Mouse (Mus musculus) MEL (cell line): ENCODE data around the gene Cables2. TPM values are rescaled to one million over a fixed set of nuclear protein-coding genes. Genes with fewer than 3 reads are reported as not detected.

Experiments used
- DNase-seq: peaks from one replicate; pipeline ENCODE4 v3.0.0; 2011; ENCODE audit warnings: low read depth, low spot score
- H3K27ac ChIP-seq: 2 replicates; pipeline ENCODE4 v1.5.1; 2012; ENCODE audit warnings: low read depth, mild to moderate bottlenecking, control low read depth, low read length, moderate library complexity; ENCODE audit not compliant: control insufficient read depth
- H3K27me3 ChIP-seq, 2 experiments: fragments of 150-350 bp in 1 of 2; sonication (generic) in 1 of 2; 2 replicates each; pipeline ENCODE4 v1.6.1; 2012; ENCODE audit warnings: low read length in 2 of 2, mild to moderate bottlenecking in 2 of 2, improper control_type of control experiment in 1 of 2, moderate library complexity in 1 of 2; ENCODE audit not compliant: insufficient read depth in 2 of 2, control insufficient read depth in 1 of 2
- H3K36me3 ChIP-seq, 2 experiments: 2 replicates each; pipeline ENCODE4 v1.6.1; 2012 to 2014; ENCODE audit warnings: low read length in 2 of 2, improper control_type of control experiment in 1 of 2, inconsistent platforms in 1 of 2, mild to moderate bottlenecking in 1 of 2; ENCODE audit not compliant: insufficient read depth in 2 of 2, control insufficient read depth in 1 of 2
- H3K4me1 ChIP-seq, 2 experiments: fragments of 150-350 bp in 1 of 2; sonication (generic) in 1 of 2; 2 replicates each; pipeline ENCODE4 v1.6.1; 2012; ENCODE audit warnings: low read length in 2 of 2, improper control_type of control experiment in 1 of 2, mild to moderate bottlenecking in 1 of 2; ENCODE audit not compliant: insufficient read depth in 2 of 2, control insufficient read depth in 1 of 2
- H3K4me3 ChIP-seq, 2 experiments: fragments of 150-350 bp in 1 of 2; sonication (generic) in 1 of 2; 2 replicates each; pipeline ENCODE4 v1.5.1; 2012; ENCODE audit warnings: low read depth in 2 of 2, low read length in 2 of 2, mild to moderate bottlenecking in 2 of 2, moderate library complexity in 2 of 2, control low read depth in 1 of 2, improper control_type of control experiment in 1 of 2; ENCODE audit not compliant: control insufficient read depth in 1 of 2, insufficient read depth in 1 of 2
- H3K79me2 ChIP-seq: 2 replicates; pipeline ENCODE4 v1.6.1; 2012; ENCODE audit warnings: mild to moderate bottlenecking, low read length, moderate library complexity; ENCODE audit not compliant: control insufficient read depth, poor library complexity, insufficient read depth
- H3K9ac ChIP-seq: 2 replicates; pipeline ENCODE4 v1.6.1; 2012; ENCODE audit warnings: low read depth, mild to moderate bottlenecking, control low read depth, low read length, moderate library complexity; ENCODE audit not compliant: control insufficient read depth, poor library complexity, severe bottlenecking
- H3K9me3 ChIP-seq: fragments of 150-350 bp; sonication (generic); replicated peaks from 2 replicates; pipeline ENCODE4 v1.6.1; 2012; ENCODE audit warnings: mild to moderate bottlenecking, low read length, improper control_type of control experiment, moderate library complexity; ENCODE audit not compliant: insufficient read depth
- CHD1 ChIP-seq: IDR thresholded peaks from 2 replicates; pipeline ENCODE4 v1.6.1; 2012; ENCODE audit warnings: low read depth, mild to moderate bottlenecking, inconsistent platforms, low read length, improper control_type of control experiment
- E2F4 ChIP-seq: IDR thresholded peaks from 2 replicates; pipeline ENCODE4 v1.6.1; 2011; ENCODE audit warnings: low read depth, low read length, improper control_type of control experiment, borderline replicate concordance
- ELF1 ChIP-seq: IDR thresholded peaks from 2 replicates; pipeline ENCODE4 v1.6.1; 2014; ENCODE audit warnings: low read depth, mild to moderate bottlenecking, inconsistent platforms, low read length, improper control_type of control experiment, moderate library complexity
- GABPA ChIP-seq: IDR thresholded peaks from 2 replicates; pipeline ENCODE4 v1.6.1; 2012; ENCODE audit warnings: low read depth, mild to moderate bottlenecking, inconsistent platforms, low read length, improper control_type of control experiment, moderate library complexity
- HCFC1 ChIP-seq: IDR thresholded peaks from 2 replicates; pipeline ENCODE4 v1.6.1; 2012; ENCODE audit warnings: low read depth, mild to moderate bottlenecking, inconsistent platforms, low read length, improper control_type of control experiment, moderate library complexity
- KAT2A ChIP-seq: conservative IDR thresholded peaks from 2 replicates; pipeline ENCODE4 v1.6.1; 2012; ENCODE audit warnings: low read depth, low read length, improper control_type of control experiment, inconsistent platforms
- MAFK ChIP-seq: IDR thresholded peaks from 2 replicates; pipeline ENCODE4 v1.6.1; 2011; ENCODE audit warnings: low read depth, mild to moderate bottlenecking, low read length, improper control_type of control experiment, borderline replicate concordance
- MAX ChIP-seq: IDR thresholded peaks from 2 replicates; pipeline ENCODE4 v1.6.1; 2011; ENCODE audit warnings: low read length, improper control_type of control experiment
- MAZ ChIP-seq: IDR thresholded peaks from 2 replicates; pipeline ENCODE4 v1.6.1; 2012; ENCODE audit warnings: low read depth, mild to moderate bottlenecking, inconsistent platforms, low read length, improper control_type of control experiment
- MYB ChIP-seq: IDR thresholded peaks from 2 replicates; pipeline ENCODE4 v1.6.1; 2011; ENCODE audit warnings: mild to moderate bottlenecking, low read depth, low read length, improper control_type of control experiment
- NELFE ChIP-seq: IDR thresholded peaks from 2 replicates; pipeline ENCODE4 v1.6.1; 2011; ENCODE audit warnings: low read depth, low read length, improper control_type of control experiment
- NRF1 ChIP-seq: IDR thresholded peaks from 2 replicates; pipeline ENCODE4 v1.6.1; 2014; ENCODE audit warnings: low read depth, mild to moderate bottlenecking, inconsistent platforms, low read length, improper control_type of control experiment, moderate library complexity; ENCODE audit not compliant: poor library complexity, insufficient read depth, severe bottlenecking
- POLR2A ChIP-seq, 2 experiments: IDR thresholded peaks; 2 replicates each; pipeline ENCODE4 v1.6.1; 2011 to 2012; ENCODE audit warnings: low read length in 2 of 2, mild to moderate bottlenecking in 2 of 2, control low read depth in 1 of 2, improper control_type of control experiment in 1 of 2, low read depth in 1 of 2, moderate library complexity in 1 of 2; ENCODE audit not compliant: control insufficient read depth in 1 of 2, insufficient read depth in 1 of 2, poor library complexity in 1 of 2
- POLR2AphosphoS5 ChIP-seq: IDR thresholded peaks from 2 replicates; pipeline ENCODE4 v1.6.1; 2012; ENCODE audit warnings: low read depth, borderline replicate concordance, mild to moderate bottlenecking, inconsistent platforms, low read length, moderate library complexity, mixed read lengths
- SIN3A ChIP-seq: IDR thresholded peaks from 2 replicates; pipeline ENCODE4 v1.6.1; 2012; ENCODE audit warnings: low read length, improper control_type of control experiment, inconsistent platforms
- SMC3 ChIP-seq: IDR thresholded peaks from 2 replicates; pipeline ENCODE4 v1.6.1; 2011; ENCODE audit warnings: low read depth, low read length, improper control_type of control experiment
- TAL1 ChIP-seq: IDR thresholded peaks from 2 replicates; pipeline ENCODE4 v1.6.1; 2012; ENCODE audit warnings: mild to moderate bottlenecking, inconsistent platforms, low read length, moderate library complexity, mixed read lengths
- TBP ChIP-seq: IDR thresholded peaks from 2 replicates; pipeline ENCODE4 v1.8.0; 2011; ENCODE audit warnings: low read depth, low read length, improper control_type of control experiment
- TCF12 ChIP-seq: IDR thresholded peaks from 2 replicates; pipeline ENCODE4 v1.6.1; 2014; ENCODE audit warnings: low read depth, mild to moderate bottlenecking, inconsistent platforms, low read length, improper control_type of control experiment, moderate library complexity
- USF1 ChIP-seq: IDR thresholded peaks from 2 replicates; pipeline ENCODE4 v1.6.1; 2014; ENCODE audit warnings: low read depth, mild to moderate bottlenecking, inconsistent platforms, low read length, improper control_type of control experiment, moderate library complexity
- ZC3H11A ChIP-seq: IDR thresholded peaks from 2 replicates; pipeline ENCODE4 v1.6.1; 2012; ENCODE audit warnings: low read depth, mild to moderate bottlenecking, inconsistent platforms, low read length, improper control_type of control experiment
- ZKSCAN1 ChIP-seq: IDR thresholded peaks from 2 replicates; pipeline ENCODE4 v1.6.1; 2012; ENCODE audit warnings: low read depth, mild to moderate bottlenecking, inconsistent platforms, low read length, improper control_type of control experiment, moderate library complexity
- ZNF384 ChIP-seq: IDR thresholded peaks from 2 replicates; pipeline ENCODE4 v1.6.1; 2012; ENCODE audit warnings: low read depth, mild to moderate bottlenecking, inconsistent platforms, low read length, improper control_type of control experiment
- polyA plus RNA-seq, 2 experiments: library from polyadenylated mRNA; stranded (reverse) in 1 of 2; unstranded in 1 of 2; fragments of >175 nt in 1 of 2; fragments of >200 nt in 1 of 2; gene quantifications; 2 replicates each; pipeline versions ENCODE4 v1.2.1 to v1.2.4; 2012; ENCODE audit warnings: low replicate concordance in 2 of 2, low read depth in 1 of 2; ENCODE audit not compliant: insufficient read length in 2 of 2, insufficient read depth in 1 of 2, missing spikeins in 1 of 2
- total RNA-seq: library from RNA; depleted of rRNA; stranded (reverse); fragments of 300-350 nt; gene quantifications from 2 replicates; pipeline ENCODE4 v1.2.3, GENCODE M21; 2012

Gene Cables2
- total and polyA plus RNA-seq, 3 experiments, result 10.7 to 16.7 TPM; not detected in 1

- H3K4me3 ChIP-seq, result no peak overlapping the region
- no peaks in the 10 kb centered on the region for H3K9me3 ChIP-seq
- TF ChIP-seq KAT2A, result no peak
- TF ChIP-seq GABPA, result no peak
- no peak for TF ChIP-seq SMC3
- no peak for TF ChIP-seq MAFK
- no peak for TF ChIP-seq TBP
- TF ChIP-seq SIN3A, result no peak
- peaks cover 18% of the 10 kb centered on the region for H3K79me2 ChIP-seq
- H3K27ac ChIP-seq, result no peak overlapping the region
- H3K4me1 ChIP-seq, result peaks cover 0 to 11% of the 10 kb centered on the region in 2 experiments; a peak in 2 of 4 replicates
- DNase-seq, result no peak
- H3K36me3 ChIP-seq, result peaks cover 6 to 17% of the 10 kb centered on the region in 2 experiments
- H3K9ac ChIP-seq, result no peak overlapping the region
- H3K27me3 ChIP-seq, result no peaks in the 10 kb centered on the region
Measured at GRCm38 (mm10) chr2:180254436-180255209, 18.7 kb downstream of the Cables2 start.

GRCm38 (mm10) chr2:180251838-180252237, 21.5 kb downstream of the Cables2 start:
- peaks cover 0 to 17% of the 10 kb centered on the region in 2 experiments; a peak in 2 of 4 replicates for H3K4me1 ChIP-seq
- TF ChIP-seq ZKSCAN1, result no peak
- TF ChIP-seq, all 39 proteins: peak for 0
- Histone ChIP-seq H3K4me3 (no peak overlapping the region), H3K79me2 (peaks cover 3% of the 10 kb centered on the region), H3K27me3 (no peaks in the 10 kb centered on the region), H3K9ac (no peak overlapping the region), H3K36me3 (peaks cover 0 to 9% of the 10 kb centered on the region in 2 experiments; a peak in 2 of 4 replicates), H3K27ac (no peak overlapping the region), H3K9me3 (no peaks in the 10 kb centered on the region)
- DNase-seq, result no peak

GRCm38 (mm10) chr2:180250930-180251611, 22.2 kb downstream of the Cables2 start:
- Histone ChIP-seq H3K36me3 (peaks cover 0 to 8% of the 10 kb centered on the region in 2 experiments; a peak in 2 of 4 replicates), H3K9ac (peak overlapping the region; percentile 39; the same call in 1 of the 2 replicates), H3K4me3 (0 out of 4 replicates have a peak overlapping the region, but pooled peaks of 1 of the 2 experiments have one; percentile 16), H3K9me3 (no peaks in the 10 kb centered on the region), H3K27ac (no peak overlapping the region), H3K79me2 (no peaks in the 10 kb centered on the region; the same call in 1 of the 2 replicates), H3K27me3 (no peaks in the 10 kb centered on the region), H3K4me1 (peaks cover 0 to 17% of the 10 kb centered on the region in 2 experiments; a peak in 2 of 4 replicates)
- peak; percentile 84 for DNase-seq
- peak; percentile 84 for TF ChIP-seq ZC3H11A
- no peak for TF ChIP-seq E2F4
- TF ChIP-seq TCF12, result no peak
- TF ChIP-seq MAZ, result no peak
- no peak for TF ChIP-seq NELFE
- TF ChIP-seq ELF1, result no peak
- no peak for TF ChIP-seq POLR2A (IDR thresholded peaks at IDR 0.05; ENCODE audit: control insufficient read depth in 1 of 2, insufficient read depth in 1 of 2, low read depth in 1 of 2, low read length in 2 of 2, poor library complexity in 1 of 2)
- TF ChIP-seq ZNF384, result no peak
- TF ChIP-seq MAX, result no peak
- no peak for TF ChIP-seq SIN3A
- TF ChIP-seq SMC3, result peak; percentile 82
- peak; percentile 24; the same call in 1 of the 2 replicates for TF ChIP-seq HCFC1
- TF ChIP-seq TAL1, result no peak
- no peak for TF ChIP-seq POLR2AphosphoS5
- TF ChIP-seq MYB, result no peak
- TF ChIP-seq USF1, result no peak
- TF ChIP-seq MAFK, result no peak
- TF ChIP-seq NRF1, result no peak
- no peak for TF ChIP-seq CHD1
